19 mouse cellular contexts compared by ENCODE assay signal in genomic region chr13:112213652-112214081, GRCm38 (mm10).
DNase-seq lines count a peak whose midpoint lies in the region; ATAC-seq and TF ChIP-seq lines count a peak whose summit lies in the region.
"Had no signal": no experiment of that assay in that cellular context is flagged by ENCODE, and none has a peak within 500 bp of the region (broad histone marks: within the 10 kb centered on the region; RNA-seq: fewer than 3 reads in every experiment).

No protein-coding gene starts in this region.

- no peak for TF ChIP-seq CTCF in midbrain, postnatal 0 days (IDR thresholded peaks at IDR 0.05)

- H3K4me3 ChIP-seq in hindbrain, embryonic 14.5 days (replicated peaks; ENCODE audit: low read length) = no peak overlapping the region
- no peak overlapping the region for H3K4me3 ChIP-seq in hindbrain, embryonic 11.5 days (ENCODE audit: low read depth, low read length)
- H3K4me3 ChIP-seq in midbrain, postnatal 0 days (ENCODE audit: low read depth, low read length) = no peak overlapping the region
- H3K4me3 ChIP-seq in midbrain, embryonic 13.5 days (replicated peaks) = no peak overlapping the region
- H3K4me3 ChIP-seq in hindbrain, embryonic 16.5 days (ENCODE audit: low read length) = no peak overlapping the region
- H3K4me3 ChIP-seq: embryonic facial prominence, embryonic 12.5 days; erythroblast, embryonic 14.5 days; heart, embryonic 12.5 days; limb, embryonic 15.5 days; liver, embryonic 15.5 days; midbrain, embryonic 12.5 days had no signal

- no peaks in the 10 kb centered on the region for H3K4me1 ChIP-seq in hindbrain, embryonic 14.5 days (replicated peaks; ENCODE audit: control insufficient read depth, insufficient read depth, low read length)
- H3K4me1 ChIP-seq in hindbrain, embryonic 11.5 days (replicated peaks; ENCODE audit: control insufficient read depth, insufficient read depth, low read length) = no peaks in the 10 kb centered on the region
- no peaks in the 10 kb centered on the region for H3K4me1 ChIP-seq in midbrain, postnatal 0 days (ENCODE audit: insufficient read depth, low read length)
- H3K4me1 ChIP-seq in midbrain, embryonic 13.5 days (replicated peaks) = 0 out of 2 replicates have a peak, but pooled peaks cover under 1% of the 10 kb centered on the region
- H3K4me1 ChIP-seq in hindbrain, embryonic 16.5 days (ENCODE audit: control insufficient read depth, insufficient read depth, low read depth, low read length) = no peaks in the 10 kb centered on the region; the same call in 1 of the 2 replicates
- H3K4me1 ChIP-seq: embryonic facial prominence, embryonic 12.5 days; heart, embryonic 12.5 days; limb, embryonic 15.5 days; liver, embryonic 15.5 days; midbrain, embryonic 12.5 days had no signal

- no peaks in the 10 kb centered on the region for H3K36me3 ChIP-seq in hindbrain, embryonic 14.5 days (replicated peaks; ENCODE audit: control insufficient read depth, insufficient read depth)
- no peaks in the 10 kb centered on the region for H3K36me3 ChIP-seq in hindbrain, embryonic 11.5 days (ENCODE audit: control insufficient read depth, insufficient read depth, low read length)
- H3K36me3 ChIP-seq in midbrain, postnatal 0 days (ENCODE audit: insufficient read depth, low read length) = no peaks in the 10 kb centered on the region
- H3K36me3 ChIP-seq in midbrain, embryonic 13.5 days = no peaks in the 10 kb centered on the region
- no peaks in the 10 kb centered on the region for H3K36me3 ChIP-seq in hindbrain, embryonic 16.5 days (ENCODE audit: control insufficient read depth, insufficient read depth, low read length)
- H3K36me3 ChIP-seq: embryonic facial prominence, embryonic 12.5 days; heart, embryonic 12.5 days; limb, embryonic 15.5 days; liver, embryonic 15.5 days; midbrain, embryonic 12.5 days had no signal

- no peaks in the 10 kb centered on the region for H3K27me3 ChIP-seq in hindbrain, embryonic 14.5 days (ENCODE audit: control insufficient read depth, insufficient read depth, low read length)
- no peaks in the 10 kb centered on the region for H3K27me3 ChIP-seq in hindbrain, embryonic 11.5 days (ENCODE audit: control insufficient read depth, insufficient read depth, low read length)
- no peaks in the 10 kb centered on the region for H3K27me3 ChIP-seq in midbrain, postnatal 0 days (ENCODE audit: insufficient read depth, low read length)
- no peaks in the 10 kb centered on the region for H3K27me3 ChIP-seq in midbrain, embryonic 13.5 days
- no peaks in the 10 kb centered on the region for H3K27me3 ChIP-seq in hindbrain, embryonic 16.5 days (replicated peaks; ENCODE audit: control insufficient read depth, insufficient read depth, low read length)
- H3K27me3 ChIP-seq: embryonic facial prominence, embryonic 12.5 days; heart, embryonic 12.5 days; limb, embryonic 15.5 days had no signal

- no peak overlapping the region for H3K4me2 ChIP-seq in hindbrain, embryonic 14.5 days (replicated peaks)
- H3K4me2 ChIP-seq in hindbrain, embryonic 11.5 days (replicated peaks; ENCODE audit: low read depth, low read length) = no peak overlapping the region
- no peak overlapping the region for H3K4me2 ChIP-seq in midbrain, postnatal 0 days (ENCODE audit: low read depth, low read length, poor library complexity, severe bottlenecking)
- H3K4me2 ChIP-seq in midbrain, embryonic 13.5 days (replicated peaks) = no peak overlapping the region
- H3K4me2 ChIP-seq in hindbrain, embryonic 16.5 days (ENCODE audit: low read length) = no peak overlapping the region
- H3K4me2 ChIP-seq: embryonic facial prominence, embryonic 12.5 days; heart, embryonic 12.5 days; limb, embryonic 15.5 days; liver, embryonic 15.5 days; midbrain, embryonic 12.5 days had no signal

- H3K9ac ChIP-seq in hindbrain, embryonic 14.5 days = no peak overlapping the region
- H3K9ac ChIP-seq in hindbrain, embryonic 11.5 days (ENCODE audit: low read depth, low read length) = no peak overlapping the region
- no peak overlapping the region for H3K9ac ChIP-seq in midbrain, postnatal 0 days (replicated peaks; ENCODE audit: low read length, poor library complexity, severe bottlenecking)
- no peak overlapping the region for H3K9ac ChIP-seq in midbrain, embryonic 13.5 days (replicated peaks)
- no peak overlapping the region for H3K9ac ChIP-seq in hindbrain, embryonic 16.5 days (ENCODE audit: low read depth, low read length)
- H3K9ac ChIP-seq: embryonic facial prominence, embryonic 12.5 days; heart, embryonic 12.5 days; limb, embryonic 15.5 days; liver, embryonic 15.5 days; midbrain, embryonic 12.5 days had no signal

- peak; percentile 89 to 94 for DNase-seq in cerebellum, postnatal 10 days
- DNase-seq in cerebellum, adult 11-12 months = no peak
- DNase-seq in hindbrain, embryonic 14.5 days (ENCODE audit: low spot score) = no peak
- DNase-seq in hindbrain, embryonic 11.5 days (ENCODE audit: low spot score) = no peak
- peak; percentile 77 for DNase-seq in midbrain, postnatal 0 days (ENCODE audit: low spot score)
- no peak for DNase-seq in frontal cortex, adult 2 months (ENCODE audit: extremely low spot score in 1 of 2, low spot score in 1 of 2)
- DNase-seq: adrenal gland, postnatal 25 days; layer of hippocampus, postnatal 36 days; thymus, postnatal 14 days had no signal

- H3K27ac ChIP-seq in hindbrain, embryonic 14.5 days = no peak overlapping the region
- H3K27ac ChIP-seq in hindbrain, embryonic 11.5 days (ENCODE audit: low read depth, low read length) = no peak overlapping the region
- no peak overlapping the region for H3K27ac ChIP-seq in midbrain, postnatal 0 days (ENCODE audit: low read depth, low read length)
- no peak overlapping the region for H3K27ac ChIP-seq in midbrain, embryonic 13.5 days
- H3K27ac ChIP-seq in hindbrain, embryonic 16.5 days (ENCODE audit: low read depth, low read length) = peak overlapping the region; percentile 37
- H3K27ac ChIP-seq: embryonic facial prominence, embryonic 12.5 days; limb, embryonic 15.5 days; liver, embryonic 15.5 days; macrophage; midbrain, embryonic 12.5 days had no signal

- H3K9me3 ChIP-seq in hindbrain, embryonic 14.5 days (ENCODE audit: control insufficient read depth, low read length) = no peaks in the 10 kb centered on the region
- H3K9me3 ChIP-seq in hindbrain, embryonic 11.5 days (ENCODE audit: control insufficient read depth, low read length) = no peaks in the 10 kb centered on the region
- H3K9me3 ChIP-seq in midbrain, postnatal 0 days (ENCODE audit: low read length) = no peaks in the 10 kb centered on the region
- no peaks in the 10 kb centered on the region for H3K9me3 ChIP-seq in midbrain, embryonic 13.5 days
- H3K9me3 ChIP-seq in hindbrain, embryonic 16.5 days (ENCODE audit: control insufficient read depth, low read length) = no peaks in the 10 kb centered on the region
- H3K9me3 ChIP-seq: embryonic facial prominence, embryonic 12.5 days; heart, embryonic 12.5 days; limb, embryonic 15.5 days; liver, embryonic 15.5 days; midbrain, embryonic 12.5 days had no signal

- 61% methylated on average over 17 of the region's 17 CpGs for WGBS in hindbrain, embryonic 14.5 days
- 76% methylated on average over 17 of the region's 17 CpGs for WGBS in hindbrain, embryonic 11.5 days
- 74% methylated on average over 17 of the region's 17 CpGs for WGBS in midbrain, postnatal 0 days
- 87% methylated on average over 17 of the region's 17 CpGs for WGBS in midbrain, embryonic 13.5 days
- 53% methylated on average over 17 of the region's 17 CpGs for WGBS in hindbrain, embryonic 16.5 days

- peak; percentile 34; the same call in 1 of the 2 replicates for ATAC-seq in hindbrain, embryonic 14.5 days (ENCODE audit: low FRiP score)
- no peak for ATAC-seq in hindbrain, embryonic 11.5 days (ENCODE audit: low FRiP score)
- ATAC-seq in midbrain, postnatal 0 days (ENCODE audit: low FRiP score) = peak; percentile 34; the same call in 1 of the 2 replicates
- no peak for ATAC-seq in midbrain, embryonic 13.5 days
- ATAC-seq in hindbrain, embryonic 16.5 days = peak; percentile 86
- ATAC-seq: forebrain, embryonic 14.5 days had no signal

Comparison
In these comparisons a context has a peak if more than half of its experiments do, and no peak if none do; other contexts are left out.
1. DNase-seq: peak in cerebellum, postnatal 10 days (2 of 2) and midbrain, postnatal 0 days (single experiment); none in cerebellum, adult 11-12 months (single experiment), hindbrain, embryonic 14.5 days (single experiment), hindbrain, embryonic 11.5 days (single experiment) and frontal cortex, adult 2 months (0 of 2).
2. ATAC-seq: peak in hindbrain, embryonic 14.5 days (single experiment), midbrain, postnatal 0 days (single experiment) and hindbrain, embryonic 16.5 days (single experiment); none in hindbrain, embryonic 11.5 days (single experiment) and midbrain, embryonic 13.5 days (single experiment).